Mouse (Mus musculus) liver, embryonic 16.5 days (tissue): ENCODE measurements at regions not wholly inside any gene's neighbourhood (a gene's known extent, or its start where the extent isn't known, plus 50 kb on each side); places are given as distances from the start of the nearest gene placed in this dataset.

Source experiments
- ATAC-seq: fragments of 200-750 bp; cut with Nextera tagmentation; 2 replicates; pipeline ENCODE4 v1.8.0; 2017; ENCODE audit warnings: low read depth, mild to moderate bottlenecking, moderate number of reproducible peaks, moderate library complexity
- H3K27ac ChIP-seq: fragments of 300-500 bp; sonication (generic); 2 replicates; pipeline ENCODE4 v1.5.1; 2014; ENCODE audit warnings: mild to moderate bottlenecking, low read length
- H3K27me3 ChIP-seq: fragments of 300-500 bp; sonication (generic); 2 replicates; pipeline ENCODE4 v1.6.1; 2014; ENCODE audit warnings: low read depth, low read length, mixed read lengths; ENCODE audit not compliant: control insufficient read depth, insufficient read depth
- H3K36me3 ChIP-seq: fragments of 300-500 bp; sonication (generic); 2 replicates; pipeline ENCODE4 v1.6.1; 2014; ENCODE audit warnings: mild to moderate bottlenecking; ENCODE audit not compliant: control insufficient read depth, insufficient read depth
- H3K4me1 ChIP-seq: fragments of 300-500 bp; sonication (generic); 2 replicates; pipeline ENCODE4 v1.6.1; 2014; ENCODE audit warnings: low read depth, low read length, mixed read lengths; ENCODE audit not compliant: control insufficient read depth
- H3K4me2 ChIP-seq: fragments of 300-500 bp; sonication (generic); 2 replicates; pipeline ENCODE4 v1.6.1; 2014; ENCODE audit warnings: low read depth, low read length, mixed read lengths
- H3K4me3 ChIP-seq: fragments of 300-500 bp; sonication (generic); 2 replicates; pipeline ENCODE4 v1.5.1; 2014; ENCODE audit warnings: low read depth, mild to moderate bottlenecking, low read length
- H3K9ac ChIP-seq: fragments of 300-500 bp; sonication (generic); 2 replicates; pipeline ENCODE4 v1.6.1; 2014; ENCODE audit warnings: low read depth, low read length
- H3K9me3 ChIP-seq: fragments of 300-500 bp; sonication (generic); replicated peaks from 2 replicates; pipeline ENCODE4 v1.6.1; 2016; ENCODE audit warnings: low read length; ENCODE audit not compliant: control insufficient read depth
- WGBS: fragments of 180-500 bp; shearing (Covaris S2); extraction: QIAGEN DNeasy Blood & Tissue Kit; methylation state at CpG from one replicate; pipeline ENCODE4 v1.1.7; 2014; ENCODE audit not compliant: insufficient replicate concordance; 5-methylcytosine and 5-hydroxymethylcytosine counted together

GRCm38 (mm10) chr7:75372892-75373444, 63.9 kb upstream of the Sv2b start:
- Histone ChIP-seq H3K4me3 (no peak overlapping the region), H3K9ac (no peak overlapping the region), H3K36me3 (no peaks in the 10 kb centered on the region), H3K27me3 (no peaks in the 10 kb centered on the region), H3K4me1 (no peaks in the 10 kb centered on the region), H3K9me3 (no peaks in the 10 kb centered on the region), H3K4me2 (no peak overlapping the region), H3K27ac (no peak overlapping the region)
- no peak for ATAC-seq
- WGBS: 34% methylated on average over 10 of the region's 10 CpGs

- 39% methylated on average over 6 of the region's 6 CpGs for WGBS
- Histone ChIP-seq H3K4me2 (no peak overlapping the region), H3K9me3 (no peaks in the 10 kb centered on the region), H3K27ac (no peak overlapping the region), H3K9ac (no peak overlapping the region), H3K36me3 (no peaks in the 10 kb centered on the region), H3K4me3 (no peak overlapping the region), H3K27me3 (no peaks in the 10 kb centered on the region), H3K4me1 (no peaks in the 10 kb centered on the region)
- no peak for ATAC-seq
Measured at GRCm38 (mm10) chr7:75374506-75374905, 65.4 kb upstream of the Sv2b start.

- H3K4me3 ChIP-seq: no peak overlapping the region
- no peaks in the 10 kb centered on the region for H3K27me3 ChIP-seq
- H3K27ac ChIP-seq: no peak overlapping the region
- no peak overlapping the region for H3K9ac ChIP-seq
- ATAC-seq: no peak
- H3K9me3 ChIP-seq: no peaks in the 10 kb centered on the region
- H3K36me3 ChIP-seq: no peaks in the 10 kb centered on the region
- 52% methylated on average over 3 of the region's 3 CpGs for WGBS
- no peak overlapping the region for H3K4me2 ChIP-seq
- no peaks in the 10 kb centered on the region for H3K4me1 ChIP-seq
Measured at GRCm38 (mm10) chr7:75379595-75379994, 70.5 kb upstream of the Sv2b start.

GRCm38 (mm10) chr7:75384506-75384911, 70.8 kb upstream of the Akap13 start:
- H3K4me3 ChIP-seq: no peak overlapping the region
- 67% methylated on average over 8 of the region's 8 CpGs for WGBS
- no peaks in the 10 kb centered on the region for H3K27me3 ChIP-seq
- no peaks in the 10 kb centered on the region for H3K9me3 ChIP-seq
- H3K4me1 ChIP-seq: no peaks in the 10 kb centered on the region
- ATAC-seq: no peak
- no peak overlapping the region for H3K4me2 ChIP-seq
- no peak overlapping the region for H3K9ac ChIP-seq
- H3K36me3 ChIP-seq: no peaks in the 10 kb centered on the region
- no peak overlapping the region for H3K27ac ChIP-seq

- H3K27me3 ChIP-seq: no peaks in the 10 kb centered on the region
- H3K9ac ChIP-seq: no peak overlapping the region
- no peak overlapping the region for H3K4me2 ChIP-seq
- no peak for ATAC-seq
- no peak overlapping the region for H3K4me3 ChIP-seq
- no peaks in the 10 kb centered on the region for H3K36me3 ChIP-seq
- H3K27ac ChIP-seq: no peak overlapping the region
- no peaks in the 10 kb centered on the region for H3K9me3 ChIP-seq
- H3K4me1 ChIP-seq: no peaks in the 10 kb centered on the region
- 52% methylated on average over 1 of the region's 1 CpGs for WGBS
Measured at GRCm38 (mm10) chr7:75387033-75387432, 68.3 kb upstream of the Akap13 start.

- H3K36me3 ChIP-seq: no peaks in the 10 kb centered on the region
- no peaks in the 10 kb centered on the region for H3K9me3 ChIP-seq
- H3K4me3 ChIP-seq: no peak overlapping the region
- ATAC-seq: no peak
- H3K9ac ChIP-seq: no peak overlapping the region
- no peak overlapping the region for H3K4me2 ChIP-seq
- no peaks in the 10 kb centered on the region for H3K4me1 ChIP-seq
- no peaks in the 10 kb centered on the region for H3K27me3 ChIP-seq
- 63% methylated on average over 6 of the region's 6 CpGs for WGBS
- H3K27ac ChIP-seq: no peak overlapping the region
Measured at GRCm38 (mm10) chr7:75387821-75388431, 67.4 kb upstream of the Akap13 start.

- 51% methylated on average over 3 of the region's 3 CpGs for WGBS
- Histone ChIP-seq H3K27ac (no peak overlapping the region), H3K4me1 (no peaks in the 10 kb centered on the region), H3K36me3 (no peaks in the 10 kb centered on the region), H3K9me3 (no peaks in the 10 kb centered on the region), H3K27me3 (no peaks in the 10 kb centered on the region), H3K9ac (no peak overlapping the region), H3K4me2 (no peak overlapping the region), H3K4me3 (no peak overlapping the region)
- peak; percentile 76 for ATAC-seq
Measured at GRCm38 (mm10) chr7:75390162-75390561, 65.2 kb upstream of the Akap13 start.

GRCm38 (mm10) chr7:75392783-75393182, 62.6 kb upstream of the Akap13 start:
- Histone ChIP-seq H3K36me3 (no peaks in the 10 kb centered on the region), H3K4me3 (no peak overlapping the region), H3K27me3 (no peaks in the 10 kb centered on the region), H3K9ac (no peak overlapping the region), H3K4me2 (no peak overlapping the region), H3K4me1 (no peaks in the 10 kb centered on the region), H3K9me3 (no peaks in the 10 kb centered on the region), H3K27ac (no peak overlapping the region)
- 48% methylated on average over 3 of the region's 3 CpGs for WGBS
- no peak for ATAC-seq

GRCm38 (mm10) chr7:75393466-75393865, 61.9 kb upstream of the Akap13 start:
- H3K4me1 ChIP-seq: no peaks in the 10 kb centered on the region
- no peak for ATAC-seq
- no peaks in the 10 kb centered on the region for H3K27me3 ChIP-seq
- H3K9me3 ChIP-seq: no peaks in the 10 kb centered on the region
- 63% methylated on average over 2 of the region's 2 CpGs for WGBS
- H3K9ac ChIP-seq: no peak overlapping the region
- no peak overlapping the region for H3K27ac ChIP-seq
- no peaks in the 10 kb centered on the region for H3K36me3 ChIP-seq
- H3K4me2 ChIP-seq: no peak overlapping the region
- no peak overlapping the region for H3K4me3 ChIP-seq
